Mouse (Mus musculus) heart, embryonic 13.5 days (tissue): Measurements from ENCODE around the gene Ppp1r7. TPM values are rescaled to one million over a fixed set of nuclear protein-coding genes. Genes with fewer than 3 reads are reported as not detected.

ENCODE experiments used
- microRNA-seq: library from miRNA; unstranded; fragments of <30 nt; microRNA quantifications from one replicate; pipeline ENCODE4, GENCODE M21; 2016
- polyA plus RNA-seq: library from polyadenylated mRNA; unstranded; fragments of >200 nt; fragmentation: Nextera tagmentation; extraction: Ambion mirVana; gene quantifications from 2 replicates; pipeline ENCODE4 v1.2.1, GENCODE M21; 2015

The Ppp1r7 gene
- polyA plus RNA-seq, 1 experiment from 2014 or later = 49.2 TPM

Small RNAs within 50 kb of the gene (microRNA-seq; reads per million reads assigned to microRNA genes)
- gene Mir6345 = not detected
- gene Mir6902 = not detected

Other genes with a start within 250 kb of the Ppp1r7 start
- gene Kif1a, start 240.9 kb upstream of the Ppp1r7 start, polyA plus RNA-seq = 9.7 and 10.8 TPM in 2 replicates
- gene Agxt, start 207.6 kb upstream of the Ppp1r7 start, polyA plus RNA-seq = 0.27 TPM in 1 of 2 replicates, not detected in the other
- 0.12 and 0.24 TPM in 2 replicates for gene 2310007B03Rik, start 181.9 kb upstream of the Ppp1r7 start, polyA plus RNA-seq
- gene Crocc2, start 174.1 kb upstream of the Ppp1r7 start, polyA plus RNA-seq = 0.17 and 0.31 TPM in 2 replicates
- 3.8 and 5.0 TPM in 2 replicates for gene Sned1, start 107.0 kb upstream of the Ppp1r7 start, polyA plus RNA-seq
- 19.9 and 21.8 TPM in 2 replicates for gene Mterf4, start 36.9 kb upstream of the Ppp1r7 start, polyA plus RNA-seq
- 7.5 and 7.6 TPM in 2 replicates for gene Pask, start 628 bp downstream of the Ppp1r7 start, polyA plus RNA-seq
- 0.60 and 0.75 TPM in 2 replicates for gene Ano7, start 31.1 kb downstream of the Ppp1r7 start, polyA plus RNA-seq
- gene Hdlbp, start 136.0 kb downstream of the Ppp1r7 start, polyA plus RNA-seq = 143 and 152 TPM in 2 replicates
- gene Farp2, start 169.2 kb downstream of the Ppp1r7 start, polyA plus RNA-seq = 3.3 and 3.7 TPM in 2 replicates